Mouse (Mus musculus): ENCODE measurements around the gene Coil. TPM values are rescaled to one million over a fixed set of nuclear protein-coding genes. Genes with fewer than 3 reads are reported as not detected.

Coil gene
- 28.8 and 37.8 TPM in 2 replicates for total RNA-seq (2012; rRNA removed)

DNA sequence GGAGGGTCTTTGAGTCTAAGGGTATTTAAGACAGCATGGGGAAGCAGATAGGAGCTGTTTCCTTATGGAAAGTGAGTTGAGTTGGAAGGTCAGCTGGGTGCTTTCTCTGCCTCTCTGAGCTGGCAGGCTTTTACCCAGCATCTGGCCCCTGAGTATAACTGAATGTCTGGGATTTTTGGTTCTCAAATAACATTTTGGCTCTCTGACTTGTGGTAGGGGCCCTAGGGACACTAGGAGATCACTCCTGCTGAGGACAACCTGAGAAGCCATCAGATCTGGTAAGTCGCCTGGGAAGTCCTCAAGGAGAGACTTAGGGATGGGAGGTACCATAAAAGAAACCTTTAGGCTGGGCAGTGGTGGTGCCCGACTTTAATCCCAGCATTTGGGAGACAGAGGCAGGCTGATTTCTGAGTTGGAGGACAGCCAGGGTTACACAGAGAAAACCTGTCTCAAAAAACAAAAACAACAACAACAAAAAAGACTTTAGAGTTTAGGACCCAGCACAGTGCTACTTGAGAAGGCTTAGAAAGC is at the start of gene Coil:
Gene Coil (plus strand): TSS at position 51 of the 531 bp plus-strand sequence.
- no peak within 1 kb of the TSS; the same call in 1 of the 2 replicates for H3K9ac ChIP-seq (ENCODE audit: insufficient read depth, low read depth, low read length, poor library complexity, severe bottlenecking)
- DNase-seq (ENCODE audit: low read depth, low spot score), result no peak
- no peaks in the 10 kb centered on the region for H3K9me3 ChIP-seq (ENCODE audit: control insufficient read depth, insufficient read depth, low read depth, low read length)
- no peak within 1 kb of the TSS for H3K4me3 ChIP-seq (ENCODE audit: insufficient read depth in 1 of 2, low read depth in 1 of 2, low read length in 2 of 2, poor library complexity in 1 of 2, severe bottlenecking in 1 of 2)
- in situ Hi-C loops (cut with MboI; ENCODE audit: low sequenced_read_pairs in 2 of 2, unreplicated experiment in 2 of 2), result no loop called here
- no peaks in the 10 kb centered on the region for H3K36me3 ChIP-seq (ENCODE audit: control insufficient read depth, insufficient read depth, low read length, poor library complexity, severe bottlenecking)
- H3K4me1 ChIP-seq (ENCODE audit: control insufficient read depth in 2 of 2, insufficient read depth in 2 of 2, low read length in 2 of 2, poor library complexity in 1 of 2), result peaks cover 2 to 3% of the 10 kb centered on the region in 2 experiments; a peak in 1 of 4 replicates
- TF ChIP-seq ZC3H11A (IDR thresholded peaks at IDR 0.05; ENCODE audit: borderline replicate concordance, low read depth, low read length) (no peak), MAFK (IDR thresholded peaks at IDR 0.05; ENCODE audit: insufficient read depth, low read depth, low read length) (no peak), CHD2 (IDR thresholded peaks at IDR 0.05; ENCODE audit: low read depth, low read length) (no peak), HCFC1 (IDR thresholded peaks at IDR 0.05; ENCODE audit: borderline replicate concordance, insufficient read depth, low read length) (no peak), ZNF384 (IDR thresholded peaks at IDR 0.05; ENCODE audit: low read depth, low read length) (no peak)
- no peak within 1 kb of the TSS for H3K27ac ChIP-seq (ENCODE audit: insufficient read depth, low read depth, low read length, poor library complexity, severe bottlenecking)

DNA sequence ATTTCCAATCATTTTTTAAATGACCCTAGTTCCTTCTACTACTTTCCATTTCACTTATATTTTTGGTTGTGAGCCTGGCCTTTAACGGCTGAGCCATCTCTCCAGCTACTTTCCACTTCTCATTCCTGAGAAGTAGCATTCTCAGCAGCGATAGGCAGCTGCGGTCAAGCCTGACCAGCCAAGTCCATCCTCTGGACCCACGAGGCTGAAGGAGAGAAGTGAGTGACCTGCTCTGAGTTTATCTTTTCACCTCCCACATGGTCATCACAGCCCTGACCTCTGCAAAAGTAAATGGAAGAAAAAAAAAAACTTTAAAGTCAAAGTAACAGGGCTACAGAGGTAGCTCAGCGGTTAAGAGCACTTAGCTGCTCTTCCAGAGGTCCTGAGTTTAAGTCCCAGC is 43.5 kb upstream of the Coil start:
- Histone ChIP-seq H3K9me3 (ENCODE audit: control insufficient read depth, insufficient read depth, low read depth, low read length) (no peaks in the 10 kb centered on the region), H3K27ac (ENCODE audit: insufficient read depth, low read depth, low read length, poor library complexity, severe bottlenecking) (no peak overlapping the region), H3K9ac (ENCODE audit: insufficient read depth, low read depth, low read length, poor library complexity, severe bottlenecking) (no peak overlapping the region), H3K4me1 (ENCODE audit: control insufficient read depth in 2 of 2, insufficient read depth in 2 of 2, low read length in 2 of 2, poor library complexity in 1 of 2) (peaks cover 11 to 13% of the 10 kb centered on the region in 2 experiments), H3K36me3 (ENCODE audit: control insufficient read depth, insufficient read depth, low read length, poor library complexity, severe bottlenecking) (peaks cover 40% of the 10 kb centered on the region), H3K4me3 (ENCODE audit: insufficient read depth in 1 of 2, low read depth in 1 of 2, low read length in 2 of 2, poor library complexity in 1 of 2, severe bottlenecking in 1 of 2) (no peak overlapping the region)
- DNase-seq (ENCODE audit: low read depth, low spot score), result no peak
- TF ChIP-seq ZNF384 (IDR thresholded peaks at IDR 0.05; ENCODE audit: low read depth, low read length) (no peak), CHD2 (IDR thresholded peaks at IDR 0.05; ENCODE audit: low read depth, low read length) (no peak)
- in situ Hi-C loops (cut with MboI; ENCODE audit: low sequenced_read_pairs in 2 of 2, unreplicated experiment in 2 of 2), result no loop called here

DNA sequence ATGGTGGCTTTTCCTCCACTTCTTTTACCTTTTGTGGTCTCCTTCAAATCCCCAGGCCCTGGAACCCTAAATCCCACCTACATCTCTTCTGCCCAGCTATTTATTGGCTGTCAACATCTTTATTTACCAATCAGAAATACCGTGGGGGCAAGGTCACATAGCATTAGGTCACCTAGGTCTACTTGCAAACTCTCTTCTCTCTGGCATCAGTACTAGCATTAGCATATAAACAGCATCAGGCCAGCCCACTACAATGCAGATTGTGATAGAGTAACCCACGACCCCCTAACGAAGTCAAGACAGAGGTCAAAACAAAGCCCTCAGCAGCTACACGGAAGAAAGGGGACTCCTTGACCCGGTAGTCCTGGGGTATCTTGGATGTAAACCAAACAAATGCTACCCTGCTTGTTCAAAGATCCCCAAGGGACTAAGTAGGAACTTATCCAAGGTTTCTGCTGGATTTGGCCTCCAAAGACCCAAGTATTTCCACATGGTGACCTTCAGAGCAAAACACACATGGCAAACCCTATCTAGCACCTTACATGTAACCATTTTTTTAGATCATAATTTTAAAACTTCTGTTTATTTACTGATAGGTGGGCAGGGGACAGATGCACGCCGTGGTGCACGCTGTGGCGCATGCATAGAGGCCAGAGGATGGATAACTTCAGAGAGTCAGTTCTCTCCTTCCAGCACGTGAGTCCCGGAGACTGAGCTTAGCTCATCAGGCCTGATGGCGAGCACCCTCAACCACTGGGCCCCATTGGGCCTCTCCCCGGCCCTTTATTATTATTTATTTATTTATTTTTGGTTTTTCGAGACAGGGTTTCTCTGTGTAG is 38.1 kb upstream of the Coil start:
- DNase-seq (ENCODE audit: low read depth, low spot score), result peak; percentile 77
- H3K4me1 ChIP-seq (ENCODE audit: control insufficient read depth in 2 of 2, insufficient read depth in 2 of 2, low read length in 2 of 2, poor library complexity in 1 of 2), result peaks cover 14 to 30% of the 10 kb centered on the region in 2 experiments
- H3K27ac ChIP-seq (ENCODE audit: insufficient read depth, low read depth, low read length, poor library complexity, severe bottlenecking), result peak overlapping the region; percentile 97
- peaks cover 61% of the 10 kb centered on the region for H3K36me3 ChIP-seq (ENCODE audit: control insufficient read depth, insufficient read depth, low read length, poor library complexity, severe bottlenecking)
- peak overlapping the region; percentile 45; the same call in 1 of the 2 replicates for H3K9ac ChIP-seq (ENCODE audit: insufficient read depth, low read depth, low read length, poor library complexity, severe bottlenecking)
- peak overlapping the region; percentile 8 to 26; a peak in 2 of 4 replicates for H3K4me3 ChIP-seq (ENCODE audit: insufficient read depth in 1 of 2, low read depth in 1 of 2, low read length in 2 of 2, poor library complexity in 1 of 2, severe bottlenecking in 1 of 2)
- no peaks in the 10 kb centered on the region for H3K9me3 ChIP-seq (ENCODE audit: control insufficient read depth, insufficient read depth, low read depth, low read length)
- in situ Hi-C loops (cut with MboI; ENCODE audit: low sequenced_read_pairs in 2 of 2, unreplicated experiment in 2 of 2), result no loop called here
- no peak for TF ChIP-seq ZC3H11A (IDR thresholded peaks at IDR 0.05; ENCODE audit: borderline replicate concordance, low read depth, low read length)
- TF ChIP-seq CHD2 (IDR thresholded peaks at IDR 0.05; ENCODE audit: low read depth, low read length), result peak; percentile 64; the same call in 1 of the 2 replicates

DNA sequence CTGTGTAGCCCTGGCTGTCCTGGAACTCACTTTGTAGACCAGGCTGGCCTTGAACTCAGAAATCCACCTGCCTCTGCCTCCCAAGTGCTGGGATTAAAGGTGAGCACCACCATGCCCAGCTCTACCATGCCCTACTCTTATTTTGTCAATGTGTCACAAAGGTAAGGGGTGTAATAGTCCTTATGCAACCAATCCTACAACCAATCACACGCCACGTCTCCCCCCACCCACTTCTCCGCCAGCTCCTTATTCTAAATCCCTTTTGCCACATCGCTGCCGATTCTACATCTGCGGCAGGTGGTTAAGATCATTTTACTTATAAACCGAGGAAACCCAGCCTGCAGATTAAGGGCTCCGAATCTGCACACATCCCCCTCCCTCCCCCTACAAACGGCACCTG is 37.0 kb upstream of the Coil start:
- peak overlapping the region; percentile 62 for H3K27ac ChIP-seq (ENCODE audit: insufficient read depth, low read depth, low read length, poor library complexity, severe bottlenecking)
- TF ChIP-seq MAFK (IDR thresholded peaks at IDR 0.05; ENCODE audit: insufficient read depth, low read depth, low read length) (no peak), ZC3H11A (IDR thresholded peaks at IDR 0.05; ENCODE audit: borderline replicate concordance, low read depth, low read length) (no peak), CHD2 (IDR thresholded peaks at IDR 0.05; ENCODE audit: low read depth, low read length) (no peak), HCFC1 (IDR thresholded peaks at IDR 0.05; ENCODE audit: borderline replicate concordance, insufficient read depth, low read length) (no peak), ZNF384 (IDR thresholded peaks at IDR 0.05; ENCODE audit: low read depth, low read length) (no peak)
- peaks cover 15 to 36% of the 10 kb centered on the region in 2 experiments for H3K4me1 ChIP-seq (ENCODE audit: control insufficient read depth in 2 of 2, insufficient read depth in 2 of 2, low read length in 2 of 2, poor library complexity in 1 of 2)

More for the DNA sequence above, 37.0 kb upstream of the Coil start:
- Histone ChIP-seq H3K36me3 (ENCODE audit: control insufficient read depth, insufficient read depth, low read length, poor library complexity, severe bottlenecking) (peaks cover 59% of the 10 kb centered on the region), H3K4me3 (ENCODE audit: insufficient read depth in 1 of 2, low read depth in 1 of 2, low read length in 2 of 2, poor library complexity in 1 of 2, severe bottlenecking in 1 of 2) (peak overlapping the region; percentile 0 to 6; a peak in 1 of 4 replicates), H3K9ac (ENCODE audit: insufficient read depth, low read depth, low read length, poor library complexity, severe bottlenecking) (peak overlapping the region; percentile 31; the same call in 1 of the 2 replicates), H3K9me3 (ENCODE audit: control insufficient read depth, insufficient read depth, low read depth, low read length) (no peaks in the 10 kb centered on the region)
- in situ Hi-C loops (cut with MboI; ENCODE audit: low sequenced_read_pairs in 2 of 2, unreplicated experiment in 2 of 2), result no loop called here
- no peak for DNase-seq (ENCODE audit: low read depth, low spot score)
